Mouse (Mus musculus) lung, postnatal 14 days (tissue): Measurements from ENCODE around the gene Pnma1.
A peak's percentile ranks its signal among the peaks of the same experiment; 100 is the strongest.

Experiments
- DNase-seq: peaks from one replicate; pipeline ENCODE4 v3.0.0; 2021

Gene Pnma1

DNA sequence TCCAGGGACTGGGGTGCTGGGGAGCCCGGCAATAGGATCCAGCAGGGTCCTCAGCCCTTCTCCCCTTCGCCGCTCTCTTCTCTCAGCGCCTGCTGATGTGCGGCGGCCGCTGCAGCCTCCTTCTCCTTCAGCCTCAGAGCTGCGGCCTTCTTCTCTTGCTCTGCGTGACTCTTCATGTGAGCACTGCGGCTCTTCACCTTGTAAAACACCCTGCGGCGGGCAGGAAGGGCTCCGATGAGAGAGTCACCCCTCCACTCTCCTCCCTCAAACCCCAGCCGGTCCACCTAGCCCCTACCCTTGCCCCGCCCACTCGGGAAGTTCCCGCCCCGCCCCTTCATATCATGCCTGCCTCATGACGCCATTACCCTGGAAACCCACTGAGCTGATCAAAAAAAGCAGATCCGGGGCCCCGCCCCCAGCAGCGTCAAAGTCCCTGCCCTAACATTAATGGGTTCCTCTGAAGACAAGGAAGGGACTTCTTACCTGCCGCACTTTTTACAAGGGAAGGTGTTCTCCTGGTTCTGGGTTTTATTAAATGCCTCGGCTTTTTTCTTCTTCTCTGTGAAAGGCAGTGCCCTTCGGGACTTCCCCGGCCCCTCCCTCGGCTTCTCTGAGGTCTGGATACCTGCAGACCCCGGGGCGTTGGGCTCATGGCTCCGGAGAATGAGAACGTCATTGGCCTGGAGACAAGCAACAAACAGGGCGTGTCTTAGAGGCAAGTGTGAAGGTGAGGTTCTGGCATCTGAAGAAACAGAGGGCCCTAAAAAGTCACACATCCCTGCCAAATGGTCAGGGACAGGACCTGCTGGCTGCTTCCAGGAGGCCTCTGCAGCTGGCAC, 4.3 kb upstream of the Pnma1 start:
- DNase-seq: no peak

DNA sequence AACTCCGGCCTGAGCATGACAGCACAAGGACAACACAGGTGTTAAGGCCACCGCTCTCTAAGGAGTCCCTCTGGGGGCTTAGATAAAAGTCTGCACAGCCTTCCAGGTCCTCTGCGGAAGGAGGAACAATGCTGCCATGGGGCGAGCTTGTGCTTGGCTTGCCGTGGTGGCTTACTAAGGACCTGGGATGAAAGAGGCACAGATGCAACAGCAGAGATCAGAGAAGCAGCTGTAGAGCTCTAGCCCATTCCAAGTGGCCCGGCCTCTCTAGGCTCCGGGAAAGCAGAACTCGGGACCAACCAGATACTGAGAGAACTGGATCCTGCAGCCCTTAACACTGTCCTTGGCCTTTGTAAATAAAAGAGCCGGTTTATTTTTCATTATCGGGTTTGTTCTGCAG, 3.6 kb upstream of the Pnma1 start:
- no peak for DNase-seq

DNA sequence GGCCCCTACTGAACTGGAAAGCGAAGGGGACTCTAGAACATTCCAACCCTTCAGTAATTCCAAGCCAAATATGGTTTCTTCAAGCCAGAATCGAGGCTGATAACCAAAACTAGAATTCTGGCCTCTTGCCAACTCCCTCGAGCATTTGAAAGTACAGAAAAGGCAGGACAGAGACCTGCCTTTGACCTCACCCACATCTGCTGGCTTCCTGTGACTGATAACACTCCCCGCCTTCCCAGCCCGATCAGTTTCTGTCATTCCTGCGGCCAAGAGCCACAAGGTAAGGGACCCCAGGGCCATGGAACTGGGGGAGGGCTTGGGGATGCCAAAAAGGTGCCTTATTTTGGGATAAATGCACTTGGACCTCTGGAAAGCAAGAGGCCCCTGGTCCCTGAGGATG, 2.7 kb upstream of the Pnma1 start:
- DNase-seq: no peak

DNA sequence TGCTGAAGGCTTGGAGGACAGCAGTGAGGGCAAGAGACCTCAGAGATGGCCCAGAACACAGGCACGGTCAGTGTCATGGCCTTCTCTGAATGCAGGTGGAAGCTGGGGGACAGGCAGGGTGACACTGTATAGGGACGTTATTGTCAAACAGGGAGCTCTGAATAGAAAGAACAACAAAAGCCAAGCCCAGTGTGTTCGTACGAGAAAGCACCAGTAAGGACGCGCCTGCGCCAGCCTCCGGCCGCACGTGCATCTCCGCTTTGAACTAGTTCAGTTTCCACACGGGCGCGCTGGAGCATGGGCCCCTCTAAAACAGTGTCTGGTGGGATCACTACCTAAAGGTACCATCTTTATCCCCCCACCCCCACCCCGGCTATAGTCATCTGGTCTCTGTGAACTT, 1.7 kb upstream of the Pnma1 start:
- no peak for DNase-seq

DNA sequence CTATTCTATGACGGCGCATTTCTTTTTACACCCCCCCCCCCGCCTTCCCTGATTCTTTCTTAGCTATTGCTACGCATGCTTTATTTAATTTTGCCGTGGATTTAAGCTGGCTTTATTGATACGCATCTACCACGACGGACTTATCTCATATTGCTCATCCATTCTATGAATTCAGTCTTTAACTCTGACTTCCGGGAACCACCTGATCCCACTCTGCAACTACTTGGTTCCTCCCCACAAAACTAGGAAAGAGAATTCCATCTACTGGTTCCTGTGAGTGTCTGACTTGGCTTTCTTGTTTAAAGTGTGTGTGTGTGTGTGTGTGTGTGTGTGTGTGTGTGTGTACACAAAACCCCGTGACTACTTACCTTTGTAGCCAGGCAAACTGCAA, 328 bp upstream of the Pnma1 start:
- no peak for DNase-seq

DNA sequence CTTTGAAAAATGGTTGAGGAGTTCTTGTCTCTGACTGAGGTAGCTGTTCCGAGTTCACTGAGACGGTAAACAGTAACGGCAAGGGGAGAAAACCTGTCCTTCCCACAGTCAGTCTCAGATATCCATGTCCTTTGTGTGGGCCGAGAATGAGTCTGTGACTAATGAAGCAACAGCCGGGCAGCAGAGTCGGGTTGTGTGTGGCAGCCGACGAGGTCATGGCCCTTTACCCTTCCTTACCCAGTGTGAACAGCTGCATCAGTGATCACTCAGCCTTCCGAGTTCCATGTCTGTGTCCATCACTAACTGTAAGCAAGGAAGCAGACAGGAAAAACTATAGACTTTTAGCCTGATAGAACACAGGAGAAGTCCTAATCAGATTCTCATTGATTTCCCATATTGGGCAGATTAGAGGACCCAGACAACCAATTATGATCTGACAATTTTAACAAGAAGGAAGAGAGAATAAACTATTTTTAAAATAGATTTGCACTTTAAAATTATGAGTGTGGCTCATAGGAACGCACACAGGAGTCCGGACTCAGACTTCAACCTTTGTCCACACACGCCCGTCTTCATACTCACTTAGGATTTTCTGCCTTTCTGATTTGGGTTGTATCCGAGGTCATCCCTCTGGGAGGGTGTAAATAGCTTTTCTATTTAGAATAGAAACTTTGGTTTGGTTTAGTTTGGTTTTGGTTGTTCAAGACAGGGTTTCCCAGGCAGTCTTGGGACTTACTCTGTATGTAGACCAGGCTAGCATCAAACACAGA, 5.8 kb downstream of the Pnma1 start:
- no peak for DNase-seq

DNA sequence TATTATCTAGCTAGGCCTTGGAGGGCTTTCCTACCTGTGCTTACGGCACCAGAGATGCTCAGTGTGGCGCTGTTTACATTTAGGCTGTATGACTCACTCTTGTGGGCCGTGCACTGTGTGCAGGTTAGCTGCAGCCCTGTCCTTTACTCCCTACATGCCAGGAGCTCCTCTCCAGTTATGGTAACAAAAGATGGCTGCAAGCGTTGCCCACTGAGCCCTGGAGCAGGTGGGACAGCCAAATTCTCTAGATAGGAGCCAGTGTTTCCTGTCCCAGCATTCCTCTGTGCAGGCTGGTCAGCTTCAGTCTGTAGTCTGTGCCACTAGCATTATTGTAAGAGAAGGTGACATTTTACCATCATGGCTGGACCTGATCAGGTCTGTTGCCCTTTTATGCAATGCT, 7.0 kb downstream of the Pnma1 start:
- DNase-seq: no peak

DNA sequence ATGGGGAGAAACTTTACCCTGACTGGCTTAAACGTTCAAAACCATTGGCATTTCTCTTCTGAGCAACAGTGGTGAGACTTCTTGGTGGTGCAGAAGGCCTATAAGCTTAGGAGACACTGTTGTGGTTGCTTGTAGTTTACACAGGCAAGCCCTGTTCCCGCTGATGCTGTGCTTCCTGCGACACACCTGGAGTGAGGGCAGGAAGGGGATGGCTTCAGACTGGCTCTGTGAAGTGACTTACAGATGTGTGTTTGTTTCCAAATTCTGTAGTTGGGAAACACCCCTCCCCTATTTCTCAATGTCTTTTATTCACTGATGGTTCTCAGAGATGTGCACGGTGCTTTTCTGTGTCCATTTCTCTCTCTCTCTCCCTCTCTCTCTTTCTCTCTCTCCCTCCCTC, 8.2 kb downstream of the Pnma1 start:
- DNase-seq: no peak

DNA sequence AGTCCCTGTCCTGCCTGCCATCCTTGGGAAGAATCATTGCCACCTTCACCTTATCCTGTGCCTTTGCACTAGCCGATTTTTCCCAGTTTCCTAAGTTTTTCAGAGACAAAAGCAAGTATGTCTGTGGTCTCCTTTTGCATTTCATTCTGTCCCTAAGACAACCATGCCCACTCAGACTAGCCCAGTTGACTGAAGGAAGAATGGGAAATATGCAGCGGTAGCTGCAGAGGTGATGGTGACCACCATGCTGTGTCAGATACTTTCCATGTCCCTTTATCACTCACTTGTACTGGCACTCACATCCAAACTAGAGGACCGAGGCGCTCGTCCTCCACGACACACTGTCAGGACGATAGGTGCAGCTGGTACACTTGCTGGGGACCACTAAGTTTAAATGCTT, 11.2 kb downstream of the Pnma1 start:
- DNase-seq: no peak

DNA sequence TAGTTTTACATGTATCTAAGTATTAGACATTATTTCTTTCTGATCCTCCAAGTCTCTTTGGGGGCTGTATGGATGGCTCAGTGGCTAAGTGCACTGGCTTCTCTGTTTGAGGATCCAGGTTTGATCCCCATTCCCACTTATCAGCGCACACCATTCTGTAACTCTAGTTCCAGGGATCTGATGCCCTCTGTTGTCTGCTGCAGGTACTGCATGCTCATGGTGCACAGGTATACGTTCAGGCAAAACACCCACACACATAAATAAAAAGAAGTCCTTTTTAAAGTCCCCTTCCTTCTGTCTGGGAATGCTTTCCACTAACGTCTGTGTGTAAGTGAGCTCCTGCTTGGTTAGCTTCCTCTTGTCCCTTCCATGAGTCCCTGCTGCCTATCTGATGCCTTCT, 16.0 kb downstream of the Pnma1 start:
- DNase-seq: peak; percentile 63

DNA sequence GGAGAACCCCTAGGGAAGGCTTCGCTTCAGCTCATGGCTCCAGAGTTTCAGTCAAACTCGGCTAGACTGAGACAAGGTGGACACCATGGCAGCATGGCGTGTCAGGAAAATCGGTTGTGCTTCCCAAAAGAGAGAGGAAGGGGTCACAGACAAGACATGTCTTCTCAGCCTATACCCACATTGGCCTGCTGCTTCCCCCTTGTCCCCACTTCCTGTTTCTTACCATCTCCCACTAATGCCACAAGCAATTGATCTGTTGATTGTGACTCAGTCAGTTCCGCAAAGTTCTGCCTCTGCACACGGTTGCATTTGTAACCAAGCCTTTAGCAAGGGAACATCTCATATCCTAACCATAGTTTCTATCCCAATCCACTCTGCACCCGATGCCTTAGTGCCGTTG, 18.4 kb downstream of the Pnma1 start:
- no peak for DNase-seq

DNA sequence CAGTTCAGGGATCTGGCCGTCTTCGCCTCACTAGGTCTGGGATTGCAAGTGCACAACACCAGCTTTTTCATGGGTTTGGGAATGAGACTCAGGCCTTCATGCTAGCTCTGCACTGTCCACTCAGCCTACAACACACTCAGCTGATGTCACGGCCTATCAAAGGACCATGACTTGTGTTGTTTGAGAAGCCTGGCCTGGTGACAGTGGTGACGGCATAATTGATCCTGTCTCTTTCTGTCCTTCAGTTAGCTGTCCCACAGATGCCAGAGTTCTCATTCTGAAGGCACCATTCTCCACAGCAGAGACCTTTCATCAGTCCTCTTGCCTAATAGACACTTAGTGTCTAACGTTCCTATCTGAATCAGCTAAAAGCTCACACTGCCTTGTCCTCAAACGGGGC, 19.7 kb downstream of the Pnma1 start:
- no peak for DNase-seq

DNA sequence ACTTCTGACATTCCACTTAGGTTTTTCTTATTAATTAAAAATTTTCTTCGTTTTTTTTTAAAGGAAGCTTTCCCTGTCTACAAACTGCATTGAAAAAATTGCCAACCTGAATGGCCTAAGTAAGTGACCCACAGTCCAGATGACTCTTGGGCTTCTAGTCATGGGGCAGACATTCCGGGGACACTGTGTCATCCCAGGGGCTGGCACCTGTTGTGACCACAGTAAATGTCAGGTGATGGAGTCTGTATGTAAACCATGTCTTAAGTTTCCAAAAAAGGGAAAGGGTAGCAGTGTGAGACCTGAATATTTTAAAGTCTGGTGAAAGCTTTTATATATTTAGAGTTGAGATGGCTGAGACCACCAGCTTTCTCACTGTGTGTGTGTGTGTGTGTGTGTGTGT, 21.4 kb downstream of the Pnma1 start:
- DNase-seq: no peak

DNA sequence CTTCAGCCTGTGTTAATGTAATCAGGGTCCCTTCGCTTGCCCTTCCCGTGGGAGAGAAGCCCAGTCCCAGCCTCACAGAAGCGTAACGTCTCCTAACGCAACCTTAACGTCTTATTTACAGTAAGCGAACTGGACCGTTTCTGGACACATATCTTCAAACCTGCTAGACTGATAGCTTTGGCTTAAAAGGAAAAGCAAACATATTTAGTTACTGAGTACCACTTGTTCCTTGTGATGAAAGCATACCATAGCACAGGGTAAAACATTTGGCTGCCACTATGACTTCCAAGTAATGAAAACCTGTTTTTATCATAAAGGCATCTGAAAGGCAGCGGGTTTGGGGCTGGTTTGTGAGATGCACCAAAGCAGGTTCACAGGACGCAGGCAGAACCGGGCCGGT, 22.4 kb downstream of the Pnma1 start:
- DNase-seq: no peak

DNA sequence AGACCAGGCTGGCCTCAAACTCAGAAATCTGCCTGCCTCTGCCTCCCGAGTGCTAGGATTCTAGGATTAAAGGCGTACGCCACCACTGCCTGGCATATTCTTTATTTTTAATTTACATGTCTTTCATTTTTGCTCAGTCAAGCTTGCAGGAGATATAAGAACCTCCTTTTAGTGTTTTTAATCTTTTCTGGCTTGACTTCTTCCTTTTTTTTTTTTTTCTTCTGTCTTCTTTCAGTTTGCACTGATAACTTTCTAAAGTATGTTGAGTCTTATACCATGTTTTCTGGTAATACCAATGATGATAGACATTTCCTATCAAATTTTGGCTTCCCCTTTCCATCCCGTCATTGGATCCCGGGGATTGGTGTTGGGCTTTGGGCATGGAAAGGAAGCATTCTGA, 28.7 kb downstream of the Pnma1 start:
- DNase-seq: no peak

DNA sequence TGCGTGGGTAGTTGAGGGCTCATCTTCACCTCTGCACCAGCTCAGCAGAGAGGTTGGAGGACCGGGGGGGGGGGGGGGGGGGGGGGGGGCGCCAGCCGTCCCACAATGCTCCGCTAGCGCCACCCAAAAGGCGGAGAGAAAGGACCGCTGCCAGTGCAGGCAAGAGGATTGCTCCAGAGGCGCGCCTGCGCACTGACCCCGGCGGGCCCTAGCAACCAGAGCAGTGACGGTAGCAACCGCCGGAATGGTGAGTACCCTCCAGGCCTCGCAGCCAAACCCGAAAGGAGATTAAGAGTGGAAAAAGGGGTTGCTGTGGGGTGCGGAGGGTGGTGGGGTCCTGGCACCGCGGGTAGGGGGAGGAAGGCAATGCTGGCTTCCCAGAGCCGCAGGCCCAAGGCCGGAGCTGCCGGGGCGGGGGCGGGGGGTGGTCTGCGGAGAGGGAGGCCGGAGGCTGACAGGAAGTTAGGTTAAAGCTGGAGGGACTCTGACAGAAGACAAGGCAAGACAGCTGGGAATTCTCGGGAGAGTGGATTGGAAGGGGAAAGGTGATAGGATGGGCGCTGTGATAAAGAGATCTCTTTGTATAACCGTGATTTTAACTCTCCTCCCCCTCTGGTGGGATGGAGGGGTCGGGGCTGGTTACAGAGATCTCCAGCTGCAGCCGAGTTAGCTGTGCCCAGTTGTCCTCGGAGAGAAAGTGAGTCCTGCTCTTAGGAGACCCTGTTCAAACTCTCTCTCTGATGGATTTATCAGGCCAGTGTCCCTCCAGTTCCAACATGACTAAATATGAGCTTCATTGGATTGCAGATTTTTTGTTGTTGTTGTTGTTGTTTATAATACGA, 33.9 kb downstream of the Pnma1 start, which contains the start of gene Dnal1:
Dnal1 (plus strand) TSS at position 214 of the 842 bp plus-strand sequence.
- DNase-seq: peak; percentile 91

DNA sequence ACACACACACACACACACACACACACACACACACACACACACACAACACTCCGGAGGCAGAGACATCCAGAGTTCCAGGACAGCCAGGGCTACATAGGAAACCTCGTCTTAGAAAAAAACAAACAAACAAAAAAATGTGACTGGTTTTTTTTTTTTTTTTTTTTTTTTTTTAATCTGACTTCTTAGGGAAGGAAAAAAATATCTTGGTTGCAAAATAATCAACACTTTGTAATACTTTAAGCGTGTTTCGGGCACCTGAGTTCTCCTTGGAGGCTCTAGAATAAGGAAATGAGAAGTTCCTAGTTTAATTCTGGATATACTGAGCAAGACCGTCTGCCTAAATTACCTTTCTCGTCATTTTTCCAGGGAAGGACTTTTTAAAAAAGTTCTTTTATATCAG, 34.6 kb downstream of the Pnma1 start:
- no peak for DNase-seq

DNA sequence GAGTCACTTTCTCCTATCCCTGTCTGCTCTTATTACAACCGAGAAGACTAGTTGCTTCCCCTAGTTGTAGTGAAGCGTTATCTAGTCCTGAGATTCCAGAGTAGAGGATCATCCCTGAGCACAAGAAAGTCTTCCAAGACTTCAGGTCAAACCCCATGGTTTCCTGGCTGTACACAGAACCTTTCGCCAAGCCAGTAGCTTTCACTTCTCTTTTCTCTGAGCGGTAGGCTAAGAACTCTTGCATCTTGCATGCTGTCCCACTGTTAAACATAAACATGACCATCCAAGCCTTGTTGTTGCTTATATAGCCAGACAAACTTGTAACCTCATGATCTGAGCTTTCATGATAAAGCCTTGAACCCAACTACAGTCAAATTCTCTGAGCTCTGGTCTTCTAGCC, 37.5 kb downstream of the Pnma1 start:
- no peak for DNase-seq

DNA sequence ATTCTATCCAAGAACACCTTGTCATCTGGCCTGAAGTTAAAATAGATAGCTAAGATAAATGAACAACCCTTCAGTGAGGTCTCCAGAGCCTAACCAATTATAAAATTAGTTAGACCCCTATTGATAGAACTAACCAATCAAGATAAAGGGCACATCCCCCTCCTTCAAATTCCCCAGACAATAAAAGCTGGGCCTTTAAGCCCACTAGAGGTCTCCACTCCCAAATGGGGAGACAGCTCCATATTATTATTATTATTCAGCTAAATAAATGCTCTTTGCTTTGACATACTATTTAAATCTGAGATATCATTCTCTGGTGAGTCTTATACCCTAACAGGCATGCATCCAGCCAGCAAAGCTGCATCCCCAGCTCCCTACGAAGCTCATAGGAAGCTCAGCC, 38.4 kb downstream of the Pnma1 start:
- DNase-seq: no peak

DNA sequence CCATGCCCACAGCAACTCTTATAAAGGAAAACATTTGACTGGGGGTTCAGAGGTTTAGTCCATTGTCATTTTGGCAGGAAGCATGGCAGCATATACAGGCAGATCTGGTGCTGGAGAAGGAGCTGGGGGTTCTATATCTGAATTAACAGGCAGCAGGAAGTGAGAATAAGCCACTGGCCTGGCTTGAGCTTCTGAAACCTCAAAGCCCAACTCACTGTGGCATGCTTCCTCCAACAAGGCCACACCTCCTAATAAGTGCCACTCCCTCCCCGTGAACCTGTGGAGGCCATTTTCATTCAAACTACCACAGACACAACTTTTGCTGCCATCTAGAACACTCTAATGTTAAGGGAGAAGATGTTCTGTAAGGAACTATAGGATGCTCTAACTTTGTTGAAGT, 40.6 kb downstream of the Pnma1 start:
- DNase-seq: no peak

DNA sequence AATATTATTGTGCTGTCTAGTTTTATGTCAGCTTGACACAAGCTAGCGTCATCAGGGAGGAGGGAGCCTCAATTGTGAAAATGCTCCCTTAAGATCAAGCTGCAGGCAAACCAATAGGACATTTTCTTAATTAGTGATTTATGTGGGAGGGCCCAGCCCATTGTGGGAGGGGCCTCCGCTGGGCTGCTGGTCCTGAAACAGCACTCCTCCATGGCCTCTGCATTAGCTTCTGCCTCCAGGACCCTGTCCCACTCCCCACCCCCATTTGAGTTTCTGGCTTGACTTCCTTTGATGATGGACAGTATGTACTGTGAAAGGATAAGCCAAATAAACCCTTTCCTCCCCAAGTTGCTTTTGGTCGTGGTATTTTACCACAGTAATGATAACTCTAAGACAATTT, 41.3 kb downstream of the Pnma1 start:
- no peak for DNase-seq

DNA sequence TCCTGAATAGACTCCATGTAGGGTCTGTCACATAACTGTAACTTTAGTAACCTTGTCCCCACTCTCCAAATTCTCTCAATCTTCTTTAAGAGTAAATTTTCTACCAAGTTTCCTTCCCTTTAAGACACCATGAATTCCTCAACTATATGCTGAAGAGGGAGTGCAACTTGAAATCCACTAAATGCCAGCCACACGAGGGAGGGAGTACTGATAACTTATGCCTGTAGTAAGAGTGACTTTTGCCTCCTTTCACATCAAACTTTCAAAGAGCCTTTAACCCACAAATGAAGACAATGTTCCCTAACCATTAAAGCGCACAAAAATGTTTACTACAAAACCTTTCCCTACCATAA, 46.8 kb downstream of the Pnma1 start:
- DNase-seq: no peak

DNA sequence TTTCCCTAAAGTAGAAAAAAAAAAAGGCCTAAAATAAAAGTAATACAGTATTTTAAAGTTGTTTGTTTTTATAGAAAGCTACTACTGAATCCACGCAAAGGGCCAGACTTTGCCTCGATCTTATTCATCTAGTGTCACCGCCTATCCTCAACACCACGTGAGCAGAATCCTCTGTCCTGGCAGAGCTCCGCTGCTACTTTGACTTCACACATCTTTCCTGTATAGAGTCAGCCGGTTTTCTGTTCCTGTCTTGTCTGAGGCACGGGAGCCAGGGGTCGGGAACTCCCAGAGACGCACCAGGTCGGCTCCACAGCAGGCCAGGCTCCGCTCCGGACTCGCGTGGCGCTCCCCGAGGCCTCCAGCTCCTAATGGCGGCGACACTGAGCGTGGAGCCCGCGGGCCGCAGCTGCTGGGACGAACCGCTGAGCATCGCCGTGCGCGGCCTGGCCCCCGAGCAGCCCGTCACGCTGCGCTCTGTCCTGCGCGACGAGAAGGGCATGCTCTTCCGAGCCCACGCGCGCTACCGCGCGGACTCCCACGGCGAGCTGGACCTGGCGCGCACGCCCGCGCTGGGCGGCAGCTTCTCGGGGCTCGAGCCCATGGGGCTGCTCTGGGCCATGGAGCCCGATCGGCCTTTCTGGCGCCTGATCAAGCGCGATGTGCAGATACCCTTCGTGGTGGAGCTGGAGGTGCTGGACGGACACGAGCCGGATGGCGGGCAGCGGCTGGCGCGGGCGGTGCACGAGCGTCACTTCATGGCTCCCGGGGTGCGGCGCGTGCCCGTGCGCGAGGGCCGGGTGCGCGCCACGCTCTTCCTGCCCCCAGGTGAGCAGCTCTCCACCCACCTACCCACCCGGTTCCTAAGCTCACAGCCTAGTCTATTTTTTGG, 47.4 kb downstream of the Pnma1 start, which contains the start of gene Acot6:
Acot6 (plus strand) TSS at position 51 of the 889 bp plus-strand sequence.
- DNase-seq: peak; percentile 38
